ENCODE assay signal across 17 mouse cellular contexts in genomic region chr19:5561886-5562285, GRCm38 (mm10). TPM values are rescaled to one million over a fixed set of nuclear protein-coding genes. Genes with fewer than 3 reads are reported as not detected.
DNase-seq lines count a peak whose midpoint lies in the region; ATAC-seq lines count a peak whose summit lies in the region.
"Had no signal": no experiment of that assay in that cellular context is flagged by ENCODE, and none has a peak within 500 bp of the region (broad histone marks: within the 10 kb centered on the region; RNA-seq: fewer than 3 reads in every experiment).

No protein-coding gene starts in this region.

- H3K36me3 ChIP-seq in kidney, embryonic 15.5 days = no peaks in the 10 kb centered on the region
- H3K36me3 ChIP-seq in intestine, embryonic 16.5 days (ENCODE audit: control insufficient read depth, insufficient read depth, low read length) = no peaks in the 10 kb centered on the region
- no peaks in the 10 kb centered on the region for H3K36me3 ChIP-seq in stomach, embryonic 16.5 days (ENCODE audit: control insufficient read depth, insufficient read depth, low read length)
- H3K36me3 ChIP-seq: embryonic facial prominence, embryonic 13.5 days; G1E; hindbrain, embryonic 12.5 days; limb, embryonic 10.5 days had no signal

- peak overlapping the region; percentile 84 for H3K4me2 ChIP-seq in kidney, embryonic 15.5 days
- peak overlapping the region; percentile 50 for H3K4me2 ChIP-seq in intestine, embryonic 16.5 days (ENCODE audit: low read depth, low read length)
- peak overlapping the region; percentile 59 for H3K4me2 ChIP-seq in stomach, embryonic 16.5 days (ENCODE audit: low read depth, low read length)
- H3K4me2 ChIP-seq: hindbrain, embryonic 12.5 days had no signal

- peak overlapping the region; percentile 57 for H3K4me3 ChIP-seq in kidney, embryonic 15.5 days (replicated peaks)
- H3K4me3 ChIP-seq in intestine, embryonic 16.5 days (ENCODE audit: low read length) = peak overlapping the region; percentile 58
- peak overlapping the region; percentile 55 for H3K4me3 ChIP-seq in stomach, embryonic 16.5 days (replicated peaks; ENCODE audit: low read length)
- H3K4me3 ChIP-seq: hindbrain, embryonic 12.5 days; left cerebral cortex, adult 2 months had no signal

- WGBS in kidney, embryonic 15.5 days = 30% methylated on average over 3 of the region's 3 CpGs
- 38% methylated on average over 3 of the region's 3 CpGs for WGBS in intestine, embryonic 16.5 days
- WGBS in stomach, embryonic 16.5 days = 45% methylated on average over 3 of the region's 3 CpGs

- no peak for DNase-seq in kidney, adult 9 months
- peak; percentile 37 for DNase-seq in kidney, postnatal 14 days
- DNase-seq in spleen, postnatal 36 days (ENCODE audit: low spot score in 2 of 2) = no peak
- DNase-seq in testis, postnatal 10 days (ENCODE audit: low spot score) = no peak
- DNase-seq: adrenal gland, postnatal 14 days; cerebellum, adult 9-11 months; lung, adult 18-20 months; lung, postnatal 36 days had no signal

- H3K4me1 ChIP-seq in kidney, embryonic 15.5 days = peaks cover 76% of the 10 kb centered on the region
- peaks cover 22% of the 10 kb centered on the region for H3K4me1 ChIP-seq in intestine, embryonic 16.5 days (ENCODE audit: control insufficient read depth, insufficient read depth, low read length)
- H3K4me1 ChIP-seq in stomach, embryonic 16.5 days (ENCODE audit: control insufficient read depth, insufficient read depth, low read length) = peaks cover 11% of the 10 kb centered on the region; the same call in 1 of the 2 replicates

- H3K27ac ChIP-seq in kidney, embryonic 15.5 days = peak overlapping the region; percentile 96
- peak overlapping the region; percentile 92 for H3K27ac ChIP-seq in intestine, embryonic 16.5 days (ENCODE audit: low read length)
- H3K27ac ChIP-seq in stomach, embryonic 16.5 days (ENCODE audit: low read length) = peak overlapping the region; percentile 95
- H3K27ac ChIP-seq: hindbrain, embryonic 12.5 days; left cerebral cortex, adult 2 months; limb, embryonic 10.5 days had no signal

- ATAC-seq in kidney, embryonic 15.5 days (replicated peaks; ENCODE audit: low FRiP score) = 0 out of 2 replicates have a peak, but pooled peaks have one; percentile 29
- ATAC-seq in intestine, embryonic 16.5 days = 0 out of 2 replicates have a peak, but pooled peaks have one; percentile 2
- no peak for ATAC-seq in stomach, embryonic 16.5 days (ENCODE audit: insufficient read depth, low FRiP score)
- ATAC-seq: forebrain, embryonic 16.5 days had no signal

- H3K9ac ChIP-seq in kidney, embryonic 15.5 days = no peak overlapping the region
- H3K9ac ChIP-seq in intestine, embryonic 16.5 days (ENCODE audit: low read depth, low read length) = no peak overlapping the region
- H3K9ac ChIP-seq in stomach, embryonic 16.5 days (ENCODE audit: low read length) = peak overlapping the region; percentile 71; the same call in 1 of the 2 replicates
- H3K9ac ChIP-seq: hindbrain, embryonic 12.5 days had no signal

- no peaks in the 10 kb centered on the region for H3K9me3 ChIP-seq in kidney, embryonic 15.5 days (replicated peaks)
- no peaks in the 10 kb centered on the region for H3K9me3 ChIP-seq in intestine, embryonic 16.5 days (ENCODE audit: control insufficient read depth, low read length)
- no peaks in the 10 kb centered on the region for H3K9me3 ChIP-seq in stomach, embryonic 16.5 days (replicated peaks; ENCODE audit: control insufficient read depth, low read length)
- H3K9me3 ChIP-seq: embryonic facial prominence, embryonic 13.5 days; hindbrain, embryonic 12.5 days; limb, embryonic 10.5 days had no signal

- peaks cover 74% of the 10 kb centered on the region for H3K27me3 ChIP-seq in kidney, embryonic 15.5 days
- peaks cover 4% of the 10 kb centered on the region; the same call in 1 of the 2 replicates for H3K27me3 ChIP-seq in intestine, embryonic 16.5 days (replicated peaks; ENCODE audit: control insufficient read depth, insufficient read depth, low read length)
- peaks cover 24% of the 10 kb centered on the region for H3K27me3 ChIP-seq in stomach, embryonic 16.5 days (ENCODE audit: control insufficient read depth, insufficient read depth, low read length)

RNA-seq across cellular contexts. Expression of gene Ovol1, which starts 1.4 kb away (rescaled TPM):
- 11.3 and 12.0 TPM in 2 replicates for polyA plus RNA-seq in kidney, embryonic 15.5 days (2015; fragmentation: Nextera tagmentation; extraction: Ambion mirVana)
- 24.4 and 25.6 TPM in 2 replicates for polyA plus RNA-seq in intestine, embryonic 16.5 days (2015; fragmentation: Nextera tagmentation; extraction: Ambion mirVana)
- 21.5 and 29.5 TPM in 2 replicates for polyA plus RNA-seq in stomach, embryonic 16.5 days (2015; fragmentation: Nextera tagmentation; extraction: Ambion mirVana)
- polyA plus RNA-seq: G1E had no signal

RNA-seq across cellular contexts. Expression of gene Ap5b1, which starts 5.9 kb away (rescaled TPM):
- polyA plus RNA-seq in kidney, embryonic 15.5 days (2015; fragmentation: Nextera tagmentation; extraction: Ambion mirVana) = 9.7 and 10.8 TPM in 2 replicates
- 10.3 and 10.8 TPM in 2 replicates for polyA plus RNA-seq in intestine, embryonic 16.5 days (2015; fragmentation: Nextera tagmentation; extraction: Ambion mirVana)
- polyA plus RNA-seq in stomach, embryonic 16.5 days (2015; fragmentation: Nextera tagmentation; extraction: Ambion mirVana) = 7.4 and 7.8 TPM in 2 replicates

RNA-seq across cellular contexts. Expression of gene Rnaseh2c, which starts 39.8 kb away (rescaled TPM):
- polyA plus RNA-seq in kidney, embryonic 15.5 days (2015; fragmentation: Nextera tagmentation; extraction: Ambion mirVana) = 158 and 163 TPM in 2 replicates
- 111 and 131 TPM in 2 replicates for polyA plus RNA-seq in intestine, embryonic 16.5 days (2015; fragmentation: Nextera tagmentation; extraction: Ambion mirVana)
- 109 and 125 TPM in 2 replicates for polyA plus RNA-seq in stomach, embryonic 16.5 days (2015; fragmentation: Nextera tagmentation; extraction: Ambion mirVana)

RNA-seq across cellular contexts. Expression of gene Kat5, which starts 48.2 kb away (rescaled TPM):
- 53.5 and 58.8 TPM in 2 replicates for polyA plus RNA-seq in kidney, embryonic 15.5 days (2015; fragmentation: Nextera tagmentation; extraction: Ambion mirVana)
- polyA plus RNA-seq in intestine, embryonic 16.5 days (2015; fragmentation: Nextera tagmentation; extraction: Ambion mirVana) = 40.2 and 40.9 TPM in 2 replicates
- polyA plus RNA-seq in stomach, embryonic 16.5 days (2015; fragmentation: Nextera tagmentation; extraction: Ambion mirVana) = 43.3 and 45.2 TPM in 2 replicates

RNA-seq across cellular contexts. Expression of gene Snx32, which starts 51.5 kb away (rescaled TPM):
- polyA plus RNA-seq in kidney, embryonic 15.5 days (2015; fragmentation: Nextera tagmentation; extraction: Ambion mirVana) = 7.5 and 9.3 TPM in 2 replicates
- polyA plus RNA-seq in intestine, embryonic 16.5 days (2015; fragmentation: Nextera tagmentation; extraction: Ambion mirVana) = 6.9 and 7.4 TPM in 2 replicates
- polyA plus RNA-seq in stomach, embryonic 16.5 days (2015; fragmentation: Nextera tagmentation; extraction: Ambion mirVana) = 9.5 and 10.8 TPM in 2 replicates
